Mouse (Mus musculus): ENCODE measurements around the gene 3110082J24Rik. TPM values are rescaled to one million over a fixed set of nuclear protein-coding genes. Genes with fewer than 3 reads are reported as not detected.

The 3110082J24Rik gene
- total and polyA plus RNA-seq, 3 experiments = not detected

DNA sequence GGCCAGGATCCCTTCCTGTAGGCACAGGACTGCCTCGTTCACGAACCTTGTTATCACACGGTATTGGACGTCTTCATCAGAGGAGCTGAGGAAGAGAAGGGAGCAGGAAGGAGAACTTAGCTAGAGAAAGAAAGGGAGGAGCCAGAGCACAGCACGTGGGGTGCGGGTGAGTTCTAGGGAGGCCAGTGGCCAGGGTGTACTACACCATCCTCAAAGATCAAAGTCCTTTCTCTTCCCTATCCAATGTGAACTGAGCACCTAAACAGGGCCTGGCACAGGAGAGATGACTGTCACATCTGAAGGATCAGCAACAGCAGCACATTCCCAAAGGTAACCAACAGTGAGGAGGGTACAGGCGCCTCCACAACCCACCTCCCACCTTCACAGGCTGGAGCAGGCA lies 14.2 kb upstream of the 3110082J24Rik start:
- DNase-seq (ENCODE audit: low spot score) (no peak), ATAC-seq (ENCODE audit: extremely low read depth, insufficient number of reproducible peaks, low FRiP score, poor library complexity, severe bottlenecking) (no peak)
- H3K4me1 ChIP-seq (ENCODE audit: insufficient read depth, low read depth, low read length) = no peaks in the 10 kb centered on the region
- no peak overlapping the region for H3K4me3 ChIP-seq (ENCODE audit: low read depth, low read length)
- no peaks in the 10 kb centered on the region for H3K27me3 ChIP-seq (ENCODE audit: insufficient read depth, low read length)
- TF ChIP-seq GATA2 (IDR thresholded peaks at IDR 0.05; ENCODE audit: borderline replicate concordance, low read depth, low read length) = no peak
- no peak for TF ChIP-seq CTCF (IDR thresholded peaks at IDR 0.05; ENCODE audit: low read depth, low read length)
- TF ChIP-seq GATA1 (IDR thresholded peaks at IDR 0.05; ENCODE audit: borderline replicate concordance, low read length) = no peak
- TF ChIP-seq TAL1 (conservative IDR thresholded peaks at IDR 0.05; ENCODE audit: low read depth, low read length) = no peak
- TF ChIP-seq POLR2AphosphoS5 (IDR thresholded peaks at IDR 0.05; ENCODE audit: insufficient replicate concordance, low read depth, low read length) = no peak
- H3K36me3 ChIP-seq (replicated peaks) = peaks cover 88% of the 10 kb centered on the region
- H3K9me3 ChIP-seq (replicated peaks) = no peaks in the 10 kb centered on the region; the same call in 1 of the 2 replicates

DNA sequence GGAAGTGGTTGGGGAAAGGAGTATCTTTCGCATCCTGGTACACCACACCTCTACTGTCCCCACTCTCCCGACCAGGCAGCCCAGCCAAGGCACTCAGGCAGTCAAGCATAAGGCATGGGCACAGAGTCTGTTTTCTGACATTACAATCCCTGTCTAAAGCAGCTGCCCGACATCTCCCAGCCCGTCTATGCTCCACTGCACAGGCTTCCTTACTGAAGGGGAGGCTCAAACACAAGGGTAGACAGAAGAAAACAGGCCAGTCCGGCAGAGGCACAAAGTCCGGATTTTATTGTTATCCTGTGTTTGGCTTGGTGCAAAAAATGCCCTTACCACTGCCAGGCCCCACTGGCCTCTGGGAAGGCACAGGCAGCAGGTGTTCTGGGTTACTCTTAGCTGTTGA lies 13.3 kb upstream of the 3110082J24Rik start:
- no peak for DNase-seq (ENCODE audit: low spot score)
- H3K36me3 ChIP-seq (replicated peaks) = peaks cover 79% of the 10 kb centered on the region

DNA sequence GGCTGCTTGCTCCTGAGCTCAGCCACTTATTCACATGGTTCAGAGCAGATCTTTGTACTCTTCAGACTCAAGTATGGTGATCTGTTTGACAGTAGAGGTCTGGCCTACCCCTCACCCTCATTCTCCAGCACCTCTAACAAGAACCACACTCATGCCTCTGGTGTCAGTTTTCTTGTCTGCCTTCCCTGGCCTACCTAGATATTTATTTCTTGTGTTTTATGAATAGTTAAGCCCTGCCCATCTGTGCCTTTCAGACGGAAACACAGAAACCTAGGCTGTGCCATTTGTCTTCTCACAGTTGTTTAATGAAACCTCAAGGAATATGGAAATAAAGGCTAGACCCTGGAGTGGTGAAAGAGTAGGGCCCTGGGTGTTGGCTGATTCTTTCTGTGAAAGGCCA lies 12.1 kb upstream of the 3110082J24Rik start:
- DNase-seq (ENCODE audit: low spot score) (no peak), ATAC-seq (ENCODE audit: extremely low read depth, insufficient number of reproducible peaks, low FRiP score, poor library complexity, severe bottlenecking) (no peak)
- Histone ChIP-seq H3K4me3 (ENCODE audit: low read depth, low read length) (no peak overlapping the region), H3K36me3 (replicated peaks) (peaks cover 68% of the 10 kb centered on the region), H3K4me1 (ENCODE audit: insufficient read depth, low read depth, low read length) (no peaks in the 10 kb centered on the region), H3K27me3 (ENCODE audit: insufficient read depth, low read length) (peaks cover 3% of the 10 kb centered on the region; the same call in 1 of the 2 replicates), H3K9me3 (replicated peaks) (peaks cover 14% of the 10 kb centered on the region)
- TF ChIP-seq POLR2AphosphoS5 (IDR thresholded peaks at IDR 0.05; ENCODE audit: insufficient replicate concordance, low read depth, low read length) (no peak), GATA2 (IDR thresholded peaks at IDR 0.05; ENCODE audit: borderline replicate concordance, low read depth, low read length) (no peak), CTCF (IDR thresholded peaks at IDR 0.05; ENCODE audit: low read depth, low read length) (no peak), GATA1 (IDR thresholded peaks at IDR 0.05; ENCODE audit: borderline replicate concordance, low read length) (no peak), TAL1 (conservative IDR thresholded peaks at IDR 0.05; ENCODE audit: low read depth, low read length) (no peak)

More for the DNA sequence above, 13.3 kb upstream of the 3110082J24Rik start:
- H3K4me1 ChIP-seq (ENCODE audit: insufficient read depth, low read depth, low read length) = no peaks in the 10 kb centered on the region
- H3K27me3 ChIP-seq (ENCODE audit: insufficient read depth, low read length) = no peaks in the 10 kb centered on the region; the same call in 1 of the 2 replicates
- peaks cover 8% of the 10 kb centered on the region for H3K9me3 ChIP-seq (replicated peaks)
- ATAC-seq (ENCODE audit: extremely low read depth, insufficient number of reproducible peaks, low FRiP score, poor library complexity, severe bottlenecking) = no peak
- no peak overlapping the region for H3K4me3 ChIP-seq (ENCODE audit: low read depth, low read length)
- TF ChIP-seq TAL1 (conservative IDR thresholded peaks at IDR 0.05; ENCODE audit: low read depth, low read length) (no peak), GATA1 (IDR thresholded peaks at IDR 0.05; ENCODE audit: borderline replicate concordance, low read length) (no peak), CTCF (IDR thresholded peaks at IDR 0.05; ENCODE audit: low read depth, low read length) (no peak), POLR2AphosphoS5 (IDR thresholded peaks at IDR 0.05; ENCODE audit: insufficient replicate concordance, low read depth, low read length) (no peak), GATA2 (IDR thresholded peaks at IDR 0.05; ENCODE audit: borderline replicate concordance, low read depth, low read length) (no peak)

DNA sequence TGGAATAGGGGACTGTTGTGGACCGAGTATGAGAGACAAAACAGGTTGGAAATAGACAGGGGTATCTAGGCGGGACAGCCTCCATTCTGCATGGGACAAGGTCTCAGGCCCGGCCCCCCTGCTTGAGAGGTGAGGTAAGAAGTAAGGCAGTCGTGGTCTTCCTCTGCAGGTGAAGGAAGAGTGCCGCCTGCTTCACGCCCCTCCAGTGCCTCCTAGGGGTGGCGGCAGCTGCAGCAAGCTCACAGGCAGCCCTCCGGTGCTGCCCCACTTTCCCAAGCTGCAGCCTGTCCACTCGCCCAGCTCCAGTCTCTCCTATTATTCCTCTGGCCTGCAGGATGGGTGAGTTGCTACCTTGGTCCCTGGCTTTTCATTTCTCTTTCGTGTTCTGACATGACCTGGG lies 9.8 kb upstream of the 3110082J24Rik start:
- ATAC-seq (ENCODE audit: extremely low read depth, insufficient number of reproducible peaks, low FRiP score, poor library complexity, severe bottlenecking) = no peak
- Histone ChIP-seq H3K4me1 (ENCODE audit: insufficient read depth, low read depth, low read length) (no peaks in the 10 kb centered on the region), H3K4me3 (ENCODE audit: low read depth, low read length) (no peak overlapping the region), H3K36me3 (replicated peaks) (peaks cover 45% of the 10 kb centered on the region), H3K9me3 (replicated peaks) (peaks cover 14% of the 10 kb centered on the region), H3K27me3 (ENCODE audit: insufficient read depth, low read length) (peaks cover 10% of the 10 kb centered on the region; the same call in 1 of the 2 replicates)
- no peak for DNase-seq (ENCODE audit: low spot score)
- TF ChIP-seq POLR2AphosphoS5 (IDR thresholded peaks at IDR 0.05; ENCODE audit: insufficient replicate concordance, low read depth, low read length) (no peak), TAL1 (conservative IDR thresholded peaks at IDR 0.05; ENCODE audit: low read depth, low read length) (no peak), GATA1 (IDR thresholded peaks at IDR 0.05; ENCODE audit: borderline replicate concordance, low read length) (no peak), CTCF (IDR thresholded peaks at IDR 0.05; ENCODE audit: low read depth, low read length) (no peak), GATA2 (IDR thresholded peaks at IDR 0.05; ENCODE audit: borderline replicate concordance, low read depth, low read length) (no peak)

DNA sequence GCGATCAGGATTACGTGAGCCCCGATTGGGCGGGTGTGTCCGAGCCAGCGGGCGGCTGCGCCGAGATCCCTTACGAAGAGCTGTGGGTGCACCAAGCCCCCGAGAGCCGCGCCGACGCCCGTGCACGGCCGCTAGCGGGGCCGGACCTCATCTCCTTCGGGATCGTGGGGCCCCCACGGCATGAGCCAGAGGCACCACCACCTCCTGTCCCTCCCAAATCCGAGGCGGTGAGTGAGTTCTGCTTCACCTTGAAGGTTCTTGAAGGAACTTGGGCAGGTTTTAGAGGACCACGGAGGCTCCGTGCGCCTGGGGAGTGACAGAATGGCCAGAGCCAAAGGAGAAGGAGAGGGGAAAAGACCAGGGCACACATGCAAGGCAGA lies 8.9 kb upstream of the 3110082J24Rik start:
- Histone ChIP-seq H3K27me3 (ENCODE audit: insufficient read depth, low read length) (peaks cover 11% of the 10 kb centered on the region), H3K36me3 (replicated peaks) (peaks cover 35% of the 10 kb centered on the region), H3K4me3 (ENCODE audit: low read depth, low read length) (no peak overlapping the region; the same call in 1 of the 2 replicates), H3K9me3 (replicated peaks) (peaks cover 14% of the 10 kb centered on the region), H3K4me1 (ENCODE audit: insufficient read depth, low read depth, low read length) (no peaks in the 10 kb centered on the region)
- DNase-seq (ENCODE audit: low spot score) (no peak), ATAC-seq (ENCODE audit: extremely low read depth, insufficient number of reproducible peaks, low FRiP score, poor library complexity, severe bottlenecking) (no peak)
- TF ChIP-seq GATA1 (IDR thresholded peaks at IDR 0.05; ENCODE audit: borderline replicate concordance, low read length) = no peak
- TF ChIP-seq POLR2AphosphoS5 (IDR thresholded peaks at IDR 0.05; ENCODE audit: insufficient replicate concordance, low read depth, low read length) = no peak
- no peak for TF ChIP-seq GATA2 (IDR thresholded peaks at IDR 0.05; ENCODE audit: borderline replicate concordance, low read depth, low read length)
- TF ChIP-seq TAL1 (conservative IDR thresholded peaks at IDR 0.05; ENCODE audit: low read depth, low read length) = no peak
- no peak for TF ChIP-seq CTCF (IDR thresholded peaks at IDR 0.05; ENCODE audit: low read depth, low read length)

DNA sequence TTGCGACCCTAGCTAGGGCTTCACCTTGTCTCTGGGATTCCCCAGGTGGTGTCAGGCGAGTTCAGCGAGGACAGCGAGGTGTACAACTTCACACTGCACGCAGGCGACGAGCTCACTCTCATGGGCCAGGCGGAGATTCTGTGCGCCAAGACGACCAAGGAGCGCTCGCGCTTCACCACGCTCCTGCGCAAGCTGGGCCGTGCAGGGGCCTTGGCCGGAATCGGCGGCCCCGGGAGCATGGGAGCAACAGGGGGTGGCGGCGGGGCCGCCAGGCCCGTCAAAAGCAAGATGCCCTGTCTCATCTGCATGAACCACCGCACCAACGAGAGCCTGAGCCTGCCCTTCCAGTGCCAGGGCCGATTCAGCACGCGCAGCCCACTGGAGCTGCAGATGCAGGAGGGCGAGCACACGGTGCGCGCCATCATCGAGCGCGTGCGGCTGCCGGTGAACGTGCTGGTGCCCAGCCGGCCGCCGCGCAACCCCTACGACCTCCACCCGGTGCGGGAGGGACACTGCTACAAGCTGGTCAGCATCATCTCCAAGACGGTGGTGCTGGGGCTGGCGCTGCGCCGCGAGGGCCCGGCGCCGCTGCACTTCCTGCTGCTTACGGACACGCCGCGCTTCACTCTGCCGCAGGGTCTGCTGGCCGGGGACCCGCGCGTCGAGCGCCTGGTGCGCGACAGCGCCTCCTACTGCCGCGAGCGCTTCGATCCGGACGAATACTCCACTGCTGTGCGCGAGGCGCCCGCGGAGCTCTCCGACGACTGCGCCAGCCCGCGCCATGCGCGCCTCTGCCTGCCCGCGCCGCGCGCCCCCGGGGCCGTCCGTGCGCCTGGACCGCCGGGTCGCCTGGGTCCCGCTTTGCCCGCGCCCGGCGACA lies 8.2 kb upstream of the 3110082J24Rik start:
- no peaks in the 10 kb centered on the region for H3K4me1 ChIP-seq (ENCODE audit: insufficient read depth, low read depth, low read length)
- DNase-seq (ENCODE audit: low spot score) = no peak
- peaks cover 29% of the 10 kb centered on the region for H3K36me3 ChIP-seq (replicated peaks)
- H3K27me3 ChIP-seq (ENCODE audit: insufficient read depth, low read length) = peaks cover 14% of the 10 kb centered on the region
- no peak for ATAC-seq (ENCODE audit: extremely low read depth, insufficient number of reproducible peaks, low FRiP score, poor library complexity, severe bottlenecking)
- H3K9me3 ChIP-seq (replicated peaks) = peaks cover 14% of the 10 kb centered on the region
- TF ChIP-seq GATA1 (IDR thresholded peaks at IDR 0.05; ENCODE audit: borderline replicate concordance, low read length) = no peak
- no peak overlapping the region; the same call in 1 of the 2 replicates for H3K4me3 ChIP-seq (ENCODE audit: low read depth, low read length)
